Mouse (Mus musculus): ENCODE measurements around the gene Ptprcap. TPM values are rescaled to one million over a fixed set of nuclear protein-coding genes. Genes with fewer than 3 reads are reported as not detected.

Ptprcap gene
- polyA plus RNA-seq, 1 experiment: not detected

- Histone ChIP-seq H3K4me3 (ENCODE audit: low read depth, low read length) (no peak within 1 kb of the TSS), H3K27me3 (ENCODE audit: control insufficient read depth, insufficient read depth, low read length, poor library complexity, severe bottlenecking) (no peaks in the 10 kb centered on the region), H3K9ac (ENCODE audit: low read depth, poor library complexity, severe bottlenecking) (no peak within 1 kb of the TSS), H3K36me3 (ENCODE audit: control insufficient read depth, insufficient read depth, low read length, poor library complexity, severe bottlenecking) (no peaks in the 10 kb centered on the region), H3K9me3 (replicated peaks; ENCODE audit: control insufficient read depth, insufficient read depth, low read length, poor library complexity, severe bottlenecking) (no peaks in the 10 kb centered on the region), H3K27ac (ENCODE audit: insufficient read depth, low read length) (no peak within 1 kb of the TSS), H3K4me1 (ENCODE audit: control insufficient read depth, insufficient read depth, low read length) (no peaks in the 10 kb centered on the region)
- TF ChIP-seq POLR2A (IDR thresholded peaks at IDR 0.05; ENCODE audit: insufficient read depth, low read length) (no peak), EP300 (IDR thresholded peaks at IDR 0.05; ENCODE audit: insufficient read depth, low read depth, low read length) (no peak), CTCF (IDR thresholded peaks at IDR 0.05; ENCODE audit: low read depth, low read length) (no peak)
These were observed 9.6 kb upstream of the Ptprcap start, which contains the start of gene Cabp4 for GRCm38 (mm10) chr19:4143759-4144268. Cabp4 (minus strand) TSS chr19:4144033.

GRCm38 (mm10) chr19:4144550-4145498 lies 8.6 kb upstream of the Ptprcap start:
- Histone ChIP-seq H3K36me3 (ENCODE audit: control insufficient read depth, insufficient read depth, low read length, poor library complexity, severe bottlenecking) (no peaks in the 10 kb centered on the region), H3K27me3 (ENCODE audit: control insufficient read depth, insufficient read depth, low read length, poor library complexity, severe bottlenecking) (no peaks in the 10 kb centered on the region), H3K9me3 (replicated peaks; ENCODE audit: control insufficient read depth, insufficient read depth, low read length, poor library complexity, severe bottlenecking) (no peaks in the 10 kb centered on the region), H3K27ac (ENCODE audit: insufficient read depth, low read length) (no peak overlapping the region), H3K4me3 (ENCODE audit: low read depth, low read length) (no peak overlapping the region), H3K4me1 (ENCODE audit: control insufficient read depth, insufficient read depth, low read length) (peaks cover 2% of the 10 kb centered on the region), H3K9ac (ENCODE audit: low read depth, poor library complexity, severe bottlenecking) (no peak overlapping the region)
- TF ChIP-seq POLR2A (IDR thresholded peaks at IDR 0.05; ENCODE audit: insufficient read depth, low read length) (no peak), CTCF (IDR thresholded peaks at IDR 0.05; ENCODE audit: low read depth, low read length) (no peak), EP300 (IDR thresholded peaks at IDR 0.05; ENCODE audit: insufficient read depth, low read depth, low read length) (no peak)

GRCm38 (mm10) chr19:4145936-4146335 lies 7.5 kb upstream of the Ptprcap start:
- Histone ChIP-seq H3K4me3 (ENCODE audit: low read depth, low read length) (no peak overlapping the region), H3K9ac (ENCODE audit: low read depth, poor library complexity, severe bottlenecking) (no peak overlapping the region), H3K27me3 (ENCODE audit: control insufficient read depth, insufficient read depth, low read length, poor library complexity, severe bottlenecking) (no peaks in the 10 kb centered on the region), H3K27ac (ENCODE audit: insufficient read depth, low read length) (no peak overlapping the region), H3K4me1 (ENCODE audit: control insufficient read depth, insufficient read depth, low read length) (peaks cover 2% of the 10 kb centered on the region), H3K9me3 (replicated peaks; ENCODE audit: control insufficient read depth, insufficient read depth, low read length, poor library complexity, severe bottlenecking) (no peaks in the 10 kb centered on the region), H3K36me3 (ENCODE audit: control insufficient read depth, insufficient read depth, low read length, poor library complexity, severe bottlenecking) (0 out of 2 replicates have a peak, but pooled peaks cover 2% of the 10 kb centered on the region)
- TF ChIP-seq EP300 (IDR thresholded peaks at IDR 0.05; ENCODE audit: insufficient read depth, low read depth, low read length) (no peak), POLR2A (IDR thresholded peaks at IDR 0.05; ENCODE audit: insufficient read depth, low read length) (no peak), CTCF (IDR thresholded peaks at IDR 0.05; ENCODE audit: low read depth, low read length) (no peak)

GRCm38 (mm10) chr19:4146366-4147021 lies 6.9 kb upstream of the Ptprcap start:
- Histone ChIP-seq H3K4me1 (ENCODE audit: control insufficient read depth, insufficient read depth, low read length) (peaks cover 2% of the 10 kb centered on the region), H3K9ac (ENCODE audit: low read depth, poor library complexity, severe bottlenecking) (no peak overlapping the region)

GRCm38 (mm10) chr19:4147022-4147405 lies 6.4 kb upstream of the Ptprcap start:
- H3K36me3 ChIP-seq (ENCODE audit: control insufficient read depth, insufficient read depth, low read length, poor library complexity, severe bottlenecking): 0 out of 2 replicates have a peak, but pooled peaks cover 2% of the 10 kb centered on the region
- no peaks in the 10 kb centered on the region for H3K27me3 ChIP-seq (ENCODE audit: control insufficient read depth, insufficient read depth, low read length, poor library complexity, severe bottlenecking)
- no peak overlapping the region for H3K27ac ChIP-seq (ENCODE audit: insufficient read depth, low read length)
- H3K4me3 ChIP-seq (ENCODE audit: low read depth, low read length): no peak overlapping the region
- no peak for TF ChIP-seq EP300 (IDR thresholded peaks at IDR 0.05; ENCODE audit: insufficient read depth, low read depth, low read length)
- TF ChIP-seq CTCF (IDR thresholded peaks at IDR 0.05; ENCODE audit: low read depth, low read length): no peak
- no peak for TF ChIP-seq POLR2A (IDR thresholded peaks at IDR 0.05; ENCODE audit: insufficient read depth, low read length)
- no peak overlapping the region for H3K9ac ChIP-seq (ENCODE audit: low read depth, poor library complexity, severe bottlenecking)
- H3K4me1 ChIP-seq (ENCODE audit: control insufficient read depth, insufficient read depth, low read length): peaks cover 2% of the 10 kb centered on the region
- no peaks in the 10 kb centered on the region for H3K9me3 ChIP-seq (replicated peaks; ENCODE audit: control insufficient read depth, insufficient read depth, low read length, poor library complexity, severe bottlenecking)

More at GRCm38 (mm10) chr19:4146366-4147021, 6.9 kb upstream of the Ptprcap start:
- H3K36me3 ChIP-seq (ENCODE audit: control insufficient read depth, insufficient read depth, low read length, poor library complexity, severe bottlenecking): 0 out of 2 replicates have a peak, but pooled peaks cover 2% of the 10 kb centered on the region
- no peak overlapping the region for H3K27ac ChIP-seq (ENCODE audit: insufficient read depth, low read length)
- H3K9me3 ChIP-seq (replicated peaks; ENCODE audit: control insufficient read depth, insufficient read depth, low read length, poor library complexity, severe bottlenecking): no peaks in the 10 kb centered on the region
- H3K4me3 ChIP-seq (ENCODE audit: low read depth, low read length): no peak overlapping the region
- H3K27me3 ChIP-seq (ENCODE audit: control insufficient read depth, insufficient read depth, low read length, poor library complexity, severe bottlenecking): no peaks in the 10 kb centered on the region
- TF ChIP-seq POLR2A (IDR thresholded peaks at IDR 0.05; ENCODE audit: insufficient read depth, low read length): no peak
- no peak for TF ChIP-seq EP300 (IDR thresholded peaks at IDR 0.05; ENCODE audit: insufficient read depth, low read depth, low read length)
- TF ChIP-seq CTCF (IDR thresholded peaks at IDR 0.05; ENCODE audit: low read depth, low read length): no peak
